Mouse (Mus musculus): ENCODE results near the gene Dpf3.

Gene Dpf3

DNA sequence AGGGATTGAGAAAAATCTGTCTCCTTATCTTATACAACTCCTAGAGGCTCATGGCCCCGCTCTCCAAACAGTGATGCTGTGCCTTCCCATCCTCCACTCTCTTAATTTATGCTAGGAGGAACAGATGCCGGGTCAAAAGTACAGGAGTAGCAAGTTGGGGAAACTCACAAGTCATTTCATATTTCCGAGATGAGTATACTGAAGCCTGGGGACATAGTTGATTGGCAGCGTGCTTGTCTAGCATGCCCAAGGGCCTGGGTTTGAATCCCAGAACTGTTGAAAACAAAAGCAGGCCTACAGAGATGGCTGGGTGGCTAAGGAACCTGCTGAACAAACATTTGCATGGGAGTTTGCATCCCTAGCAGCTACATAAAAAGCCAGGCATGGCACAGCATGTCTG lies 72.3 kb downstream of the Dpf3 start:
- in situ Hi-C loops (cut with MboI): no loop called here

DNA sequence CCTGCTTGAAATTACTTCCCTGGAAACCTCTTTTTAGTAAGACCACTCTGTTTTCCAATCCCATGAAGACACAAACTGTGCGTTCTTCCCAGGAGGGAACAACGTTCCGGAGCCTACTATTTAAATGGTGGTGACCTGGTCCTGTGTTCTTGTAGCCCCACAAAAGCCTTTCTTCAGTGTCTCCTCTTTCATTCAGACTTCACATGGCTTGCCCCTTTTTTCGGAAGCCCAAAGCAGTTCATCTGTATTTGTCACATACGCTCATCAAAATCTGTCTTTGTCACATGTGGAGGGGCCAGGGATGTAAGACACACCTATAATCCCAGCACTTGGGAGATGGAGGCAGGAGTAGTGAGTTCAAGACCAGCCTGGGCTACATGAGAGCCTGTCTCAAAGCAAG lies 73.8 kb downstream of the Dpf3 start:
- in situ Hi-C loops (cut with MboI): no loop called here

DNA sequence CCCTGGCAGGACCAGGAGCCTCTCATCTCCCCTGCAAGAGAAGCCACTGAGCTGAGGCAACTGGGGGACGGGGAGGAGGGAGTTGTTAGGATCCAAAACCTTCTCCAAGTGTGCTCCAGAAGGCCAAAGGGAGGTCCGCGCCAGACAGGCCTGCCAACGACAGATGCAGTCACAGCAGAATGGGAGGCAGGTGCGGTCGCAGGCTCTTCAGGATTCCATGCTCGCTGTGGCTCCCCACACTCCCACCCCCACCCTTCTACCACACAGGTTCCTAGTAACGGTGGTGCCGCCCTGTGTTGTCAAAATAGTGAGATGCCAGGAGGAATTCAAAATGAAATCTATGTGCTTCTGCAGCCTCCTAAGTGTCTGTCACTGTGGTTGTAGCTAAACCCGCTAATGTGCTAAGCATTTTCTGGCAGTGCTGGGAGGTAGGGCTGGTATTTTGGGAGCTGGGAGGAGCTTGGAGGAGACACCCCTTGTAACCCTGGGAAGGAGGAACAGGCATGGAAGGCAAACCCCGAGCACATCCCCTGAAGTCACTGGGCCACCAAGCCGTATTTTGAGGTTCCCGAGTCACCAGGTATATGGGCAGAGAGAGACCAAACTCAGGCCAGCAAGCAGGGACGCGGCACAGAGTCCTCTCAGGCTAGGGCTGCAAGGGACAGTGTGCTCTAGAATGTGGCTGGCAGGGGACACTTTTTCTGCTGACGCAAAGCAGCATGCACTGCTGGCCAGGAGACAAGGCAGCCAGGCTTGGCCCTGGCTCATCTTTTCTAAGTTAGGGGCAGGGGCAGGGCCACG lies 75.6 kb downstream of the Dpf3 start:
- in situ Hi-C loops (cut with MboI): no loop called here

DNA sequence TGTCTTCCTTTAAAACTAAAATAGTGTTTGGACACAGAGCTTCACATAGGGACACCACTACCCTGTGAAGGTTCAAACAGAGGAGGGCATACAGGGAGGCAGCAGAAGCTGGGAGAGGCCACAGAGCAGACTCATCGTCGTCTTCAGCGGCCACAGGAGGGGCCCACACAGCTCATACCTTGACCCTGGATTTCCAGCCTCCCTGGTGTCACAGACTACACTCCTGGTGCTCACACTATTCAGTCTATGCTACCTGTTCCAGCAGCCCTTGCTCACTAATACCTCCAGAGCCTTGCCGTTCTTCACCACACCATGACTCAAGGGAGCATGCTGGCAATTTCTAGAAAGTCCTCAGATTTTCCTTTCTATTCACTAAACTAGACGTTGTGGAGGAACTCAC lies 76.5 kb downstream of the Dpf3 start:
- in situ Hi-C loops (cut with MboI): no loop called here

DNA sequence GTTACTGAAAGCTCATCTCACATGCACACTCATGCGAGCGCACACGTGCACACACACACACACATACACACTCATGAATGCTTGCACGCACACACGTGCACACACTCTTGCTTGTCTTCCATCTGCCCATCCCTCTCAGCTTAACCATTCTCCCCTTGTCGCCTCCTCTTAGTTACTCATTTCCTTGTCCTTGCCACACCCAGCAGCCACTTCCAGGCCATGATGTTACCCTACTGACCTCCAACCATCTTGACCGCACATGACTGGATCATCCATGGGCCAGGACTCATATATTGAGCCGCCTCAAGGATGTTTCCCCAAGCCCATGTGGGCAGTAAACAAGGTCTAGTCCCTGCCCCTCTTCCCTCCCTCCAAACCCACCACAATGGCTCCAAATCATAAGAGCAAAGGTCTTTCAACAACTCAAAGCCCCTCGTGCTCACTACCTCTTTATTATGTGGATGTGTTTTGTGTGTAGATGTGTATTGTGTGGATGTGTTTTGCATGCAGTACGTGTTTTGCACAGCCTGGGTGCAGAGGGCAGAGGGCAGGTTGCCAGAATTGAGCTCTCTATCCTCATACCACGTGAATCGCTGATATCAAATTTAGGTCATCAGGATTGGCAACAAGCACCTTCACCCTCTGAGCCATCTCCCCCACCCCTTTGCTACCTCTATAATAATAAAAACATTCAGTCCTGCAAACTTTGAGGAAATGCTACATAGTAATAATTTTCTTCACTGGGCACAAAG lies 82.0 kb downstream of the Dpf3 start:
- in situ Hi-C loops (cut with MboI): no loop called here

DNA sequence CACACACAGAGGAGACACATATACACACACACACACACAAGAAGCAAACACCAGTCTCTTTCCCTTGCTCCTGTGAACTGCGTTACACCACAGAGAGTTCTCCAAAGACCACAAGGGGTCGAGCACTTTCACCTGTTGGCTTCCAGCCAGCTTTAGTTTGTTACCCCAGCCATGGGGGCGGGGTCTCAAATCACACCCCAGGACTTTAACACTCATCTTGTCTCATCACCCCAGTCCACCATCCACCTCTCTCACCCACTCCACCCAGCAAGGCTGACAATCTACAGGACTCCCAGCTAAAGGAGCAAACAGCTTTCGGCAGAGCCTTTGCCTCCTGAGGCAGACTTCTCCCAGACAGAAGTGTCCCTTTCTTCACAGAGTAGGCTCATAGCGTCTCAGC lies 85.2 kb downstream of the Dpf3 start:
- in situ Hi-C loops (cut with MboI): no loop called here

DNA sequence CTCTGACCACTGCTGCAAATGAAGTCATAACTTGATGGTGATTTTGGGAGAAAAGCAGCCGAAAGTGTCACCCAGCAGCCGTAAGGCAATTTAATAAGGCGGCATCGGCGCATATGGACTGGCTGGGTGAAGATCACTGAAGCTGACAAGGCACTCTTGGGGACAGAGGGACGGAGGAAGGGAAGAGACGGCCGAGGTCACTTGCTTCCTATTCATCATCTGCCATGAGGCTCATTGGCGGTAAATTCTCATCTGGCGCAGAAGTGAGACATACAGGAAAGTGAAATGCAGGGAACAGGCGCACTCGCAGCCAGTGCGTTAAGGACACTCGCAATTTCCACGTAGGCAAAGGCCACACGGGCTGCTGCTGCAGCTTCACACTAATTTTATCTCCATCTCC lies 95.5 kb downstream of the Dpf3 start:
- in situ Hi-C loops (cut with MboI): no loop called here

DNA sequence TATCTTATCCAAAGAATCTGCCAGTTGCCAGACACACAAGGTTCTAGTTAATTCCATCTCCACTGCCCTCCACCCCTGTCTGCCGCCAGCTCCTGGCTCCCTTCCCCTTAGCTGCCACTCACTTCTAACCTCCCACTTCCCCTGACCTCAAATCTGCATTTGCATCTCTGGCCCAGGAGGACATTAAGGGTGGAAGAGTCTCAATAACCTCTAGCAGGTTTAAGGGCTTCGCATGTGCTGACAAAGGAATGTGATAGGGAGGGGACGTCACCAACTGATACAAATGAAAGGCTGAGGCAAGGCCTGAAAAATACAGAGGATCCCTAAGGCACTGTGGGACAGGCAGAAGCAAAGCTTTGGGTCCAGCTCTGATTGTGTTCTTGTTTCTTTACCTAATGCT lies 100.0 kb downstream of the Dpf3 start:
- in situ Hi-C loops (cut with MboI): no loop called here

DNA sequence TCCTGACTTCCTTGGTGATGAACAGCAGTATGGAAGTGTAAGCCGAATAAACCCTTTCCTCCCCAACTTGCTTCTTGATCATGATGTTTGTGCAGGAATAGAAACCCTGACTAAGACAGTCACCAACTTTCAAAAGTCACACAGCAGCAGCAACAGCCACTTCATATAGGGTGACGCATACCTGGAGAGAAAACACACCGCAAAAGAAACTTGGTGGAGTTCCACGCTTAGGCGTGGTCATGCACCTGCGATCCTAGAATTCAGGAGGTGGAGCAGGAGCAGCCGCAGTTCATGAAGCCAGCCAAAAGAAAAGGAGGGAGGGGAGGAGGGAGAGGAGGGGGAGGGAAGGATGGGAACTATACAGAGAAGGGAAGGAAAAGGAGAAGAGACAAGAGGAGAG lies 106.4 kb downstream of the Dpf3 start:
- in situ Hi-C loops (cut with MboI): no loop called here

DNA sequence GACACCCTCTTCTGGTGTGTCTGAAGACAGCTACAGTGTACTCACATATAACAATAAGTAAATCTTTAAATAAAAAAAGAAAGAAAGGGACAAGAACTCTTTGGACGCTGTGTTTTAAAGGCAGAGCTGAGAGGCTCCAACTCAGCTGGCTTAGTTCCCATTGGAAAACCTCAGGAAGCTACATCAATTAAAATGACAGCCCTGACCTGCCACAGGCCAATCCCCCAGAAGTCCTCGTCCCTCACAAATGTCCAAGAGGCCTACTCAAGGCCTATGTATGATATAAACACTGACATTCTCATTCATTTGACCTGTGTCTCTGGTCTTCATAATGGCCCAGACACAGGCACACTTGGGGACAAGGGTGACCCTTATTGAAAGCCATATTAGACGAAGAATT lies 107.5 kb downstream of the Dpf3 start:
- in situ Hi-C loops (cut with MboI): no loop called here

DNA sequence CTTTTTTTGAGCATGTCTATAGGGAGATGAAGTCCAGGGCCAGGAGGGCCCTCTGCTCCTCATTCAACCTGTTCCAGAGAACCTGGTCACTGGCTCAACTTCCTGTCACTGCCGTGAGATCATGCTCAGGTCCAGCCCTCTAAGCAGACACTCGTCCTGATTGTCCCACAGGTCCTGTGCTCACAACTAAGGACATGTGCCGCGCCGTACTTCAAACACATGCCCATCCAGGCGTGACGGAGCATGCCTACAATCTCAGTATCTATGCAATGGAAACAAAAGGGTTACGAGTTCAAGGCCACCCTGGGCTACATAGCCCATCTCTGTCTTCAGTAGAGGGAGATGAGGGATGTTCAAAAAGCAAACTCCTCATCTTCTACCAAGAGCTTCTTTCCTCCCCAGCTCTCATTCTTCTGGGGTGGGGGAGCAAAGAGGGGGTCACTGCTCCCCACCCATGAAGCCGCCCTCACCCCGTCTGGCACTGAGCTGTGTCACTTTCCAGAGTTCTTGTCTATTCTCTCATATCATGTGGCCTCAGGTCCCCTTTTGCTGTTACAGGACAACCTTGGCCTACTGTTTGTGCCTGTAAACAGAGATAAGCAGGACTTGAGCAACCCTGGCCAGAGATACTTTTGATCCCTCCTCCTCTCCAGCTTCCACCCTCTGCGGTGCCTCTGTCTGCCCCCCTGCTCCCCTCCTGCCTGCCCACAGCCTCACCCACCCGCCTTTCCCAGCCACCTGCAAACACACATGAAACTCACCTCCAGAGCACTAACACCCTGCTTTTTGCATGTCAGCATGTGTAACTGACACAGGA lies 112.3 kb downstream of the Dpf3 start:
- in situ Hi-C loops (cut with MboI): no loop called here

DNA sequence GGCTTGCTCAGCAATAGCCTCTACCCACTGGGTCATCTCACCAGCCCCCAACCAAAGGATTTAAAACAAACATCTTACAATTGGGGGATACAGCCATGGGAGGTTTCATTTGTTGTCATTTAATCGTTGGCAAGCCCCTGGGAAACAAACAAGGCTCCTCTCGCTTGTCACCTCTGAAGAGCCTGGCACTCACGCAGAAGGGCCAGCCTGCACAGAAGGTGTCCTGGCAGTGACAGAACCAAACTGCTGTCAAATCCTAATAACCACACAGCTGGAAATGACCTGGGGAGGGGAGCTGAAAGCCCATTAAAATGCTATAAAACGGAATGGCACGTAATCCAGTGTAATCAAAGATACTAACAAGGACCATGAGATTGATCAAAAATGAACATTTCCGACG lies 114.4 kb downstream of the Dpf3 start:
- in situ Hi-C loops (cut with MboI): no loop called here

DNA sequence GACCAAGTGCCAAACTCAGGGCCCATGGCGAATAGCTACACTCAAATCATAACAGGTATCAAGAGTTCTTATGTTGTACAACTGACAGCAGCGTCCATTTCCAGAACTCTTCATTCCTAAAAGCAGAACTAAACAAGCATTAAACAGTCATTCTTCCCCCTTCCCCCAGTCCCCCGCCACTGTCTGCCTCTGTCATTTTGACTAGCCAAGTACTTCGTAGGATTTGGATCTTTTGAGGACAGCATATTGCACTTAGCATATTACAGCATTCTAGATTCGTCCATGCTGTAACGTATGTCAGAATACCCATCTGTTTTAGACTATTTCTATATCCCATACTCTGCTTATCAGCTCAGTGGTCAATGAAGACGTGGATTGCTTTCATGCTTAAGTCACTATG lies 115.2 kb downstream of the Dpf3 start:
- in situ Hi-C loops (cut with MboI): no loop called here

DNA sequence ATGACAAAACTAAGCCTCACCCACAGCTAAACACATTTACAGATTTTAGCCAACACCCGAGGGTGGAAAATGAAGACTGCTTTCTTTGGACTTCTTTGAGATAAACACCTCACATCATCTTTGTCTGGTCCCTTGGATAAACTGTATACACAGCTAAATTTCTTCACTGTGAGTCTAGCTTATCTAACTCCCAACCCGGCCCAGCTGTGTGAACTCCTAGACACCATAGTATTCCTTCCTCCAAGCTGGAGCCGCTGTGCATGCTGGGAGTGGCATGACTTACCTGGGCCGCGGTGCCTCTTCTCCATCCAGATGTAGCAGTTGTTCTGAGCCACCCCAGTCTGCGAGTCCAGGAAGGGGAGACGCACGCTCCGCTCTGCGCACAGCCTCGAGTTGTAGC lies 117.3 kb downstream of the Dpf3 start:
- in situ Hi-C loops (cut with MboI): no loop called here

DNA sequence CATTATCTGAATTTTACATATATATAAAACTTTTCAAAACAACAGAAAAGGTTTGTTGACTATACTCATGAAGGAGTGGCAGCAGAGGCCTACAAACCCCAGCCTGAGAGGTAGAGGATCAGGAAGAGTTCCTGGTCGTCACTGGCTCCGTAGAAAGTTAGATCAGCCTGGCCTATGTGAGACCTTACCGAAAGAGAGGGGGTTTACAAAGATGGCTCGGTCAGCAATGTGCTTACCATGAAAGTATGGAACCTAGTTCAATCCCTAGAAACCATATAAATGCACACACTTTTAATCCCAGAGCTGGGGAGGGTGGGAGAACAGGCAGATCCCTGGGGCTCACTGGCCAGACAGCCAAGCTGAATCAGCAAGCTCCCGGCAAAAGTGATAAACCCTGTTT lies 118.1 kb downstream of the Dpf3 start:
- in situ Hi-C loops (cut with MboI): no loop called here

DNA sequence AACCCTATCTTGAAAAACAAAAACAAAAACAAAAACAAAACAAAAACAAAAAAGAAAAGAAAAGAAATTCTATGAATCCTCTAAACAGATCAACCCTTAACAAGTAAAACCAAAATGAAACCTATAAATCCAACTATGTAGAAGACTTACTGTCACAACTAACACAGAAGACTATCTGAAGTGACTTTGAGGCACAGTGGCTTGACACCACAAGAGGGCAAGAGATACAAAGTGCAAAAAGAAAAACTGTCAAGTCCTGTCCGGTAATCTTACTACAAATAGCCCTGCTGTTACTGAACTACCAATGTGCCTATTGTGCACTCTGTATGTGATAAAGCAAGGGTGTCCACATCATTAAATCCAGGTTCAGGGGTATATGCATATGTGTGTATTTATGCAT lies 120.0 kb downstream of the Dpf3 start:
- in situ Hi-C loops (cut with MboI): no loop called here

DNA sequence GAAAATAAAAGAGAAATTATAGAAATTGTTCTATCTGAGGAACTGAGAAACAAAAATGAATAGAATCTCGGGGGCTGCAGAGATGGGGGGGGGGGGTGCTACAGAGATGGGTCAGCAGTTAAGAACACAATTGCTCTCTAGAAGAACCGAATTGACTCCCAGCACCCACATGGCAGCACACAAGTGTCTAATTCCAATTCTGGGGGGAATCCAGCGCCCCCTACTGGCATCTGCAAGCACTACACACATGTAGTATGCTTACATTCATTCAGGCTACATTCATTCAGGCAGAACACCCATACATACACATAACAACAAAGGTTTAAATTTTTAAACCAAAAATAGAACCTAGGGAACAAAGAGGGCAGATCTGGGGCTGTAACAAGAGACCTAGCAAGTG lies 122.7 kb downstream of the Dpf3 start:
- in situ Hi-C loops (cut with MboI): no loop called here

DNA sequence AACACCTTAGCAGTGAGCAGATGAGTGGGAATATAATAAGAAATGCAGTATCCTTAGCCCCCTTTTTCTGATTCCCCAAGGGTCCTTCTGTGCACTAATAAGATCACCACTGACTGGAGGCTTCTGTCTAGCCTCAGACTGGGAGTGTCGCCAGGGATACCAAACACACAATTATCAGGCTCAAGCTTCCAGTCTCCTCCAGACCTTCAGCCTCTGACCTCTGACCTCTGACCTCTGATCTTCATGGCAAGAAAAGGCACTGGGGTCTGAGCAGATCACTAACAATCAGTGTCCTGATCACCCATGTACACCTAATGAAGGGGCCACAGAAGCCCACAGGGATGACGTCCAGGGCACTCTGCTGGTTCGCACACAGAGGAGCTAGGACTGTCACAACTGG lies 125.7 kb downstream of the Dpf3 start:
- in situ Hi-C loops (cut with MboI): no loop called here

DNA sequence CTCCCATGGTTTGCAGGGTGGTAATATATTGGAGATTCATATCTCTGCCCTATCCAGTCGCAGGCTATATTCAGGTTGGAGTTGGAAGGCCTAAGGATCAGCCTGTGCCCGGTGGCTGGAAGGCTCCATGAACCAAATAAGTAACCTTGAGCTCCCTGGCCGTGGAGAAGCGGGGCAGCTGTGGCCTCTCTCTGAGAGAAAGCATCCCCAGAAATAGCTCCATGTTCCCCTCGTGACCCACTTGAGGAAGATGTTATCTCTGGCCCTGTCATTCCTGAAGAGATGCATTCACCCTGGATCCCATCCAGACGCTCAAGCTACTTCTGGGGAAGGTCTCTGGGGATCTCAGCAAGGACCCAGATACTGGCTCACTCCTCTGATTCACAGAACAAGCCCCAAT lies 134.9 kb downstream of the Dpf3 start:
- in situ Hi-C loops (cut with MboI): no loop called here

DNA sequence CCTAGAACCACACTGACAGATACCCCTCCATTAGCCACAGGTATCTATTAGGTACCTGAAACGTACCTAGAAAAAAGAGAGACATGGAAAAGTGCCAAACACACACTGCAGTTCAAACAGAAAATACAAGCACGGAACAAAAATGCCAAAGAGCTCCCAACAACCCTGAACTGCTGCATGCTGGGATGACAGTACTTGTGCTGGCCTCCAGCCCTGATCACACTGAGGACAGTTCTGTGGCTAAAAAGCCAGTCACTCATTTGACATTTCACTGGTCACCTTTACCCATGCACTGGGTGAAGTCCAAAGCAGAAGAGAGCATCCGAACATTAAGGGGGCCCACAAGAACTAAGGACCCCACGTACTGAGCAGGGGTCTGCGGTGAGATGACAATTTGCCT lies 137.8 kb downstream of the Dpf3 start:
- in situ Hi-C loops (cut with MboI): no loop called here

DNA sequence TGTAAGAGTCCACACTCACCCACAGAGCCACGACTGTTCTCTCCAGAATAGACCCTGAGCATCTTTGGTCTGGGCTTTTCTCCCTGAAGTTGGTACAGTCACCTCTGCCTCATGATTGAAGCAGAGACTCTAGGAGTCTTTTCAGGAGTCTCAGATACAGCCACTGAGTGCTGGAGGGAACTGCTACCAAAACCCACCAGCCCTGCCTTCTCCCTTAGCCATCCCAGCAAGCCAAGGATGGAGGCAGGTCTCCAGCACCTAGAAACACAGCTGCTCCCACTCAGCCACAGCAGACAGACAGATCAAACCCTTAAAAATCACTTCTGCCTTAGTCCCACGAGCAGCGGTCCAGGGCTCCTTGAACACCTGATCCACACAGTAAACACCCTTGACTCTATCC lies 139.3 kb downstream of the Dpf3 start:
- in situ Hi-C loops (cut with MboI): no loop called here

DNA sequence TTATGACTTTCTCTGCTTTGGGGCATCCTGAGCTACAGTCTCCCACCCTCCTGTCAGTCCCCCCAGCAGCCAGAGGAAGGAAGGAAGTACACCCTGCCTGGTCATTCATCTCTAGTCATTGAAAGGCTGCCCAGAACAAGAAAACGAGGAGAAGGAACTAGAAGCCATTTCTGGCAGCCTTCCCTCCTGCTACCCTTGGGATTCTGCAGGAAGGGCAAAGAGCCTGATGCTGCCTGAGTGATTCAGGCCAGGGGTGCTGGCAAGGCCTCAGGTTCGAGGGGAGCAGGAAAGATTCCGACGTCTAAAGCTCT lies 144.7 kb downstream of the Dpf3 start:
- in situ Hi-C loops (cut with MboI): no loop called here

Measured in mature B cell (primary cell).